Mouse (Mus musculus) urinary bladder, adult 18-20 months (tissue): ENCODE results near the gene Arhgef15.
A peak's percentile ranks its signal among the peaks of the same experiment; 100 is the strongest.

Experiments
- DNase-seq, 2 experiments: peaks; one replicate each; pipeline ENCODE4 v3.0.0; 2022; ENCODE audit warnings: low spot score in 2 of 2, mixed read lengths in 2 of 2

The Arhgef15 gene

DNA sequence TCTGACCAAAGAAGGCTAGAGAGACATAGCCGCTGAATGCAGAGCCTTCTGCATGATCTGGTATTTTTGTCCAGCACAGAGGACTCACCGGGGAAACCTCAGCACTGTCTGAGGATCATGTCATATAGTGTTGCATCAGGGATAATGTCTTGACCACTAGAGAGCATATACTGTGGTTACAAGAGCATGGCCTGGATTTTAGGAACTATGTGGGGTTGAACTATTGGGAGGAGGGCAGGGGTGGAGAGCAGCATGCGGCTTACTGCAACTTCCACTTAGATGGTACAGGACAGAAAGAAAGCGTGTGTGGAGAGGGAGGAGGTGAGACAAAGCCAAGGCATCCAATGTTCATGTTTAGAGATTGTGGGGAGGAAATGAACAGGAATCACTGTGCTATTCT, 42.7 kb downstream of the Arhgef15 start:
- DNase-seq = no peak

DNA sequence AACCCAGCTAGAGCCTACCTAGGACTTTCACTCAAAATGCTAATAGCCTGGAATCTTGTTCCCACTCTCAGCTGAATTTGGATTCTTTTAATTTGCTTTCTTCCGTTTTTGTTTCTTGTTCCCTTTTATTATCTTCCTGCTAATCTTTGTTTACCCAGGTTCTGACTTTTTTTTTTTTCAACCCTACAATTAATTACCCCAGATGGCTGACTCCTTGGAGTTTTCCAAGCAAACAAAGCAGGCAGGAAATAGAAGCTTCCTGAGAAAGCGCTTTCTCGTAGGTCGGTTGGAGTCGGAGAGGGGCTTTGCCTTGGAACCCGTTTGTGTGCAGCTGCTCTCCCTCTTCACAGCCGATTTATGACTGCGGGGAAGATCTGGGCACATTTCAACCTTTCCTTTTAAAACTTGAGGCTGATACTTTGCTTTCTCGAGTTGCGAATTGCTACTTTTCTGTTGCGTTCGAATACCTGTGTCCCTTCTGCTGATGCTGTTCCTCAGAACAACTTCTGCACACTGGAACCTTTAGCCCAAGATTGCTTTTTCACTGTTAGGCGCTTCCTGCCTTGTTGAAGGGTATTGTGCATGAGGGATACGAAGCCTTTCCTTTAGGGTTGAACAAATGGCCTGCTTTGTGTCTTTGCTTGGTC, 45.6 kb downstream of the Arhgef15 start:
- DNase-seq = no peak

DNA sequence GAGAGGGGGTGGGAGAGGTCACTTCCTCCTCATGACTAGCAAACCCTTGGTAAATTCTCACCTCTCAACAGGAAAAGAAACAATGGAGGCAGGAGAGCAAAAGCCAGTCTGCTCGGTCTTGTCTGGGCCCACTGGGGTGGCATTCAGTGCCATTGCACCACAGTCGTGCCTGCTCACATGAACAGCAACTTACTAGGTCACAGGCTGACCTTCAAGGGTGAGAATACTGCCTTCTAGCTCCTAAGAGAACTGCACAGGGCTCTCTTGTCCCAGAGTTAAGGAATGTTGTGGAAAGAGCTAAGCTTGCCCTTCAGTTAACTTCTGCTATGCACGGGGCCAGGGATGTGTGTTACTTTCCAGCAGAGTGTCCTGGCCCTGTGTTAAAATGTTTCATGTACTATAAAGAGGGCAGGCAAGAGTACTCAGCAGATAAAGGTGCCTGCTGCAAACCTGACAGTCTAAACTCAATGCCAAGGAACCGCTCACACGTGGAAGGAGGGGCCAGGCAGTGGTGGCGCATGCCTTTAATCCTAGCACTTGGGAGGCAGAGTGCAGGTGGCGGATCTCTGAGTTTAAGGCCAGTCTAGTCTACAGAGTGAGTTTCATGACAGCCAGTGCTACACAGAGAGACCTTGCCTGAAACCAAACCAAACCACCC, 48.3 kb downstream of the Arhgef15 start:
- DNase-seq = no peak

DNA sequence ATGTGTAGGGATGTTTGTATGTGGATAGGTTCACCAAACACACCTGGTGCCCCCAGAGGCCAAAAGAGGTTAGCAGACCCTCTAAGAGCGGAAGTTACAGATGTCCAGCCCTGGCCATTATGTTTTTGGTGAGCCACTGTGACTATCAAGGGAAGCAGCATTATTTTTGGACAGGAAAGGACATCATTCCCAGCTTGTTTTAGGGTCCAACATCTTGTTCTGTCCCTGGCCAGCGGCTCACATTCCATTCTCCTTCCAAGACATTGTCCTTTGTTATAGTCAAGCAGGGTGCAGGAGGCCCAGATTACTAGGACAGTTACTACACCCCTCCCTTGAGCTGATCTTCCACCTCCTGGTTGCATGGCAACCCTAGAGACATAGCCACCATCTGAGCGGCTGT, 50.0 kb downstream of the Arhgef15 start:
- no peak for DNase-seq

DNA sequence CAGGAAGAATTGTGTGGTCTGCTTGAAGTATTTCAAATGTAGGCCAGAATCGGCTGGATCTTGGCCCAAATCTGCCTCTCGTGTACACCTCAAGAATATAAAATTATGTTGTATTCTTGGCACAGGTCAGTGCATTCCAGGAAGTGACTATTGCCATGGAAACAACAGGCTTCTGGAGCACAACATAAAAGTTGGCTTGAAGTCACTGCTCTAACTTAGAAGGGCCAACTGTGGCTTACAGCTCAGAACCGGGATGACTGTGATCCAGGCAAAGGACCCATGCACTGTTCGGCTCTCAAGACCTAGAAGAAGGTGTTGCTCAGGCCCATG, 50.9 kb downstream of the Arhgef15 start:
- DNase-seq = no peak

DNA sequence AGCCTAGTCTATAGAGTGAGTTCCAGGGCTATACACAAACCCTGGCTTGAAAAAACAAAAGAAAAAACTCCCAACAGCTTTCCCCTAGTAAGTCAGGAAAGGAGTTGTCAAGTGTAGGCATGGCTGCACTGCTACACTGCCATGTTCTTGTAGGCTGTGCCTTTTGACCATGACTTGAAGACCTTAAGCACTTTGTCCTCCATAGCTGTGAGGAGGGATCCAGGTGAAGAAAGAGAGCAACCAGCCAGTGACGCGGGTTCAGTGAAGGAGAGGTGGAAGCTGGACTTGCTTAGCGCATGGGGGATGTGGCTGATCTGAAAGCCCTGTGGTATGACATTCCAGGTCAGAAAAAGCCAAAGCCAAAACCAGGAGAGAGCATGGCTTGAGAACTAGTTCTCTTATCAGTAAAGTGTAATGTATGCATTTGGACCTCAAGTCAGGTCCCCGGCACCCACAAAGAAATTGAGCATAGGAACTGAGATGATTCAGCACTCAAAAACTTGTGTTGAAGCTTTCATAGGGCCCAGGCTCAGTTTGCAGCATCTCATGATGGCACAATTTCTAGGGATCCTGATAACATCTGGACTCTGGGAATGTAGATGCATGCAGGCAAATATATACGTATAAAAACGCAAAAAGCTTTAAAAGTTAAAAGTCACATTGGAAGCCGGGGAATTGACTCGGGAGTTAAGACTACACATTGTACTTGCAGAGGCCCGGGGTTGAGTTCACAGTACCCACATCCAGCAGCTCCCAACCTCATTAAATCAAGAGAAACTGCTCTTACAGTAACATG, 51.4 kb downstream of the Arhgef15 start:
- DNase-seq = no peak

DNA sequence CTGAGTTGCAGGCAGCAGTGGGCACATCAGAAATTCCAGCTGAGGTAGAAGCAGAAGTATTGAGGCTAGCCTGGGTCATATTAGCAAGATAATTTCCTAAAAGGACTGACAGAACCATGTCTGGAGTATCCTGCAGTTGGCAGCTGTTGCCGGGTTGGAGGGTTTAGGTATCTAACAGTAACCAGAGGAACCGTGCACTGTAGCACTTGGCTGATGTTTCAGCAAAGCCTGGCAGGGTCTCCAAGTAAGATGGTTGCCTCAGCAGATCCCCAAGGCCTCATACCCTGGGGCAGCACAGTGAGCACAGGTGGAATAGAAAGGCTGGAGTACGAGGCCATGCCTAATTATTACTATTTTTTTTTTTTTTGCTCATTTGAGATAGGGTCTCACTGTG, 52.1 kb downstream of the Arhgef15 start:
- DNase-seq = no peak

DNA sequence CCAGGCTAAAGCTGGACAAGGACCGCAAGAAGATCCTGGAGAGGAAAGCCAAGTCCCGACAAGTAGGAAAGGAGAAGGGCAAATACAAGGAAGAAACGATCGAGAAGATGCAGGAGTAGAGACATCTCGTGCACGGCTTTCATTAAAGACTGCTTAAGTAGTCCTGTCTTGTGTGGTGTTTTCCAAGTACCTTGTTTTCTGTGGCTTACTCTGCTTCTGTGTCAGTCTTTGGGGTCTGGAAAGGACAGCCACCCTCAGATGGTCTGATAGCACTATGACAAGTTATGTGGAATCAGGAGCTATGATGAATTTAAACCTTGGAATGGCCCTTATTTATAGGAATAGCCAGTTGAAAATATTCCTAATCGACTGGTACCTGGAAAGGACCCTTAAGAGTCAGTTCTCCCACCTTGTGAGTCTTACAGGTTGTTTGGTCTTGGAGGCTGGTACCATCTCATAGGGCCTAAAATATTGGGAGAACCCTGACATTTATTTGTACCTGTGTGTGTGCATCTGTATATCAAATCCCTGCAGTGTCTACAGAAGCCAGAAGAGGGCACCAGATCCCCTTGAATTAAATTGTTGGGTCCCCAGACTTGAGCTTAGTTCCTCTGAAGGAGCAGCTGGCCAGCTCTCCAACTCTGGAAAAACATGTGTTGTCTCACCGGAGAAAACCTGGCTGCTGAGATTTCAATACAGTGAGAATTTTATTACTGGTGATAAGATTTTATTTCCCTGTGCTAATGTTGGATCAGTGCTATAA, 52.7 kb downstream of the Arhgef15 start:
- peak in 1 of 2 experiments; percentile 24 for DNase-seq

DNA sequence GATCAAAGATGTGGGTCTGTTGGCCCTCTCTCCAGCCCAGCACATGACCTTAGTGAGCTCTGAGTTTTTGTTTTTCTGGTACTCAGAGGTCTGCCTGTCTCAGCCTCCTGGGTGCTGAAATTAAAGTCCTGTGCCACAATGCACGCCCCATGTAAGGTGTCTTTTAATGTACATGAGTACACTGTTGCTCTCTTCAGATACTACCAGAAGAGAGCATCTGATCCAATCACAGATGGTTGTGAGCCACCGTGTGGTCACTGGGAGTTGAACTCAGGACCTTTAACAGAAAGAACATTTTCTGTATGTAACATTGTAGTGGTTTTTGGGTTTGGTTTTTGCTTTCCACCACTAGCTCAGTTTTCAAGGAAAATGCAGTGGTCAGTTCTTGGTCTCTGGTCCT, 53.5 kb downstream of the Arhgef15 start:
- DNase-seq = no peak

DNA sequence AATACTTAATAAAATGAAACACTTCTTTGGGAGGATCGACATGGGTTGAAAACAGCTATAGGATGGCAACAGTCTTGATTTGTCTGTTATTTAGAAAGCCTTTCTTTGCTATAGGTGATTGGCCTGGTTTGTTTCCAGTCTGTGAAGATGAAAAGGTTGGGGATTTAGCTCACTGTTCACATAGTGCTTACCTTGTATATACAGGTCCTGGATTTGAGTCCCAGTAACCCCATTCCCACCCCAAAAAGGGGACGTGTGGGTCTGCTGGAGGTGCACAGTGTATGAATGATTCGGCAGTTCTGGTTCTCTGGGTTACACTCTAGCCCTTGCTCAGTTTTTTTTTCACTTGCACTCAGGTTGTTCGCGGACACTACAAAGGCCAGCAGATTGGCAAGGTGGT, 54.5 kb downstream of the Arhgef15 start:
- DNase-seq = no peak

DNA sequence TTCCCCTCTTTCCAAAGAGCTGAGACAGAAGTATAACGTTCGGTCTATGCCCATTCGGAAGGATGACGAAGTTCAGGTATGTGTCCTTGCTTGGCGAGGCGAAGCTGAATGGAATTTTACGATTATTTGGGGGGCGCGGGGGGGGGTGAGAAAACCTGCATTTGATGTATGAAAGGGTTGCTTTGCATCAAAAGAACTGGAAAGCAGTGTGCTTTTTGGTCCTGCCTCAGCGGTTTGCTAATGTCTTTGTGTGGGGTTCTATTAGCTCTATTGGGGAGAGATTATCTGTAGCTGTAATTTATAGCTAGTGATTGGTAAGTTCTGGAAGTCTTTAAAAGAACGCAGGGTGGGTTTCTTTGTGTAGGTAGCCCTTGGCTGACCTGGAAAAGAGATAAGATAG, 54.9 kb downstream of the Arhgef15 start:
- no peak for DNase-seq

DNA sequence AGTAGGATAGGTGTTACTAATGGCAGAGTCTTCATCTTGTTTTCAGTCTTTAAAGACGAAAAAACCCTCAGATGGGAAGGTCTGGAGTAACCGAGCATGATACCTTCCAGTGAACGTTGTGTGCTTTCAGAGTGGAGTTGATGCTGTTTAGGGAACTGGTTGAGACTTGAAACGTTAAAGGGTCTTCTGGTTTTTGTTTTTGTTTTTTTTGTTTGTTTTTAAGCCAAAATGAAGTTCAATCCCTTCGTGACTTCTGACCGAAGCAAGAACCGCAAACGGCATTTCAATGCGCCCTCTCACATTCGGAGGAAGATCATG, 55.3 kb downstream of the Arhgef15 start:
- DNase-seq = no peak

DNA sequence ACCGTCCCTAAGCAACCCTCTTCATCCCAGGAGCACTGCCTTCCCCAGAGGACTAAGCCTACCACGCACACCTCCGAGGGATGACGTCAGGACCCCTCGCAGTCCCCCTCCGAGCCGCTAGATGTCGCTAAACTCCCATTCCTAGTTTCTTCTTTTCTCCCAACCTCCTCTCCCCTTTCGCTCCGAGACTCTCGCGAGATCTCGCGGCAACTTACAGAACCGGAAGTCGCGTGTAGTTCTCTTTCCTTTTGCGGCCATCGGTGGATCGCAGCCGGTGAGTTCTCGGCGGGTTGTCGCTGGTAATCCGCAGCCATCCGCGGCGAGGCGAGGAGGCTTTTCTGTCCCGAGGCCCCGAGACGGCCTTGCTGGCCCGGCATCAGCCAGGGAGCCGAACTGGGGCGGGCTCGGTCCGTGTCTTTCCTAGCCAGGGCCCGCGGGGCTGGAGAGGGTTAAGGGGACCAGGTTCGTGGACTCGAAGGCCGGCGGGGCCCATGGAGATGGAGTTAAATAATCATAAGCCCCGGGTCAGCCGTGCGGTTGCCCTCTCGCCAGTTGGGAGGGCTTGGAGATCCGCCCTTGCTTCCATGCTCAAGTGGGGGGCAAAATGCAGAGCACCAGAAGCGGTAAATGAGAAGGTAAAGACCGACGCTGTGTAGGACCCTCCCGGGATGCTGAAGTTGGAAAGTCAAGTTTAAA, 55.8 kb downstream of the Arhgef15 start, which contains the start of gene Rpl26:
Rpl26 (plus strand) TSS at position 233 of the 696 bp plus-strand sequence.
- DNase-seq = peak; percentile 95 to 98

DNA sequence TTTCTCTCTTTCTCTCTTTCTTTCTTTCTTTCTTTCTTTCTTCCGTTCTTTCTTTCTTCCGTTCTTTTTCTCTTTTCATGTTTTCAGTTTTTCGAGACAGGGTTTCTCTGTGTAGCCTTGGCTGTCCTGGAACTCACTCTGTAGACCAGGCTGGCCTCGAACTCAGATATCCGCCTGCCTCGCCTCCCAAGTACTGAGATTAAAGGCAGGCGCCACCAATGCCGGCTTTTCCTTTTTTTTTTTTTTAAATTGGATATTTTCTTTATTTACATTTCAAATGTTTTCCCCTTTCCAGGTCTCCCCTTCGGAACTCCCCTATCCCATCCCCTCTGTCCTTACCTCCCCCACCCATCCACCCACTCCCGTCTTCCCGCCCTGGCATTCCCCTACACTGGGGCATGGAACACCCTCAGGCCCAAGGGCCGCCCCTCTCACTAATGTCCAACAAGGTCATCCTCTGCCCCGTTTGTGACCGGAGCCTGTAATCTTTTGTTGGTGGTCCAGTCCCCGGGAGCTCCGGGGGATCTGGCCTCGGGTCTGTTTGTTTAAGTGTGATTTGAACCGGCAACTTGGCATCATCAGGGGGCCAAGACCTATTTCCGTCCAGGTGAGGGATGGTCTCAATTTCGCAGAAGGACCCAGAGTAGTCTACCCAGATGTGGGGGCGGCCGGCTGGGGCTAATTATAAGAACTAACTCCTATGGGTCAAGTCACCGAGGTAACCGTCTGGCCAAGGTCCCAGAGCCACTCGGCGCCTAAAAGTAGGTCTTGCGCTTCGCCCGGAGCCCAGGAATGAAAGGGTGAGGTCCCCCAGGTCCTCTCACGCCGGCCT, 56.5 kb downstream of the Arhgef15 start:
- no peak for DNase-seq

DNA sequence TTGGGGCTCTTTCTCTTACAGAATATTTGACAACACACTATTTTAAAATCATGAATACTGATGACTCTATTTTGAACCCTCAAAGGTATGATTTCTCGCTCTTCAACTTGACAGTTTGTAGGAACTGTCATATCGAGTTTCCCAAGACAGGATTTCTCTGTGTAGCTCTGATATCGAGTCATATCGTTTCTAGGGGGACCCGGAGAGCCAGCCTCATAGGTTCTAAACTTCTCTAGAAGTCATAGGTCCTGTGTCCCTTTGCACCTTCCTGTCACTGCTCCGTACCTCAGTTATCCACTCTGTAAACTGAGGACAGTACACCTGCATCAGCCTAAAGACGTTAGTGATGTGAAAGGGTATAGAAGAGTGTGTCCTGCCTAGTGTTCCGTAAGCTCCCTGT, 57.5 kb downstream of the Arhgef15 start:
- DNase-seq = no peak

DNA sequence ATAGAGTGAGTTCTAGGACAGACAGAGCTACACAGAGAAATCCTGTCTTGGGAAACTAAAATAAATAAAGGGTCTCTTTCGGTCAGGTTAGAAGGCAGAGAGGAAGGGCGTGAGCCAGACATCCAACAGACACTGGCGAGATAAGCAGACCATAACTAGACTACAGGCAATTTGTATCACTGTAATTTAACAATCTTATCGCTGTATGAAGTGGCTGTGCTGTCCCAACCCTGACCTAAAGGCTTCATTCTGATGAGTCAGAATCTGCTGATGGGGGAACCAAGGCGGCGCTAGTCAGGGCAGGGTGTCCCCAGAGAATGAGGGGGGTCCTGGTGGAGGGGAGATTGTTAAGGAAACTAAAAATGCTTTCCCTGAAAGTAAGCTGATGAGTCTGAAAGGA, 58.5 kb downstream of the Arhgef15 start:
- DNase-seq = no peak

DNA sequence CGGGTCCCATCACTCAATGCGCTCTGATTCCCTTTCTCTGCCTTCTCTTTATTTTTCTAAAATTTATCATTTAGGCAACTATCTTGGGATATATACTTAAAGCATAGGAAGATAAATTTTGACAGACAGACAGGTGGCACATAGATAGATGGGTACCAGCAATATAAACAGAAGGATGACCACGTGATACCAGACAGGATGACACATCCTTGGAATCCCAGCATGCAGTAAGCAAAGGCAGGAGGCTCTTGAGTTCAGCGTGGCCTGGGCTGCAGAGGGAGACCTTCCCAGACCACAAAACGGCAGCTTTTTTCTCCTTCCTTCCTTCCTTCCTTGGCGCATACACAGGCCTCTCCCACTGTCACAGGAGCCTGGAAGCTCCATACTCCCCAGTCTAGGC, 59.4 kb downstream of the Arhgef15 start:
- no peak for DNase-seq

DNA sequence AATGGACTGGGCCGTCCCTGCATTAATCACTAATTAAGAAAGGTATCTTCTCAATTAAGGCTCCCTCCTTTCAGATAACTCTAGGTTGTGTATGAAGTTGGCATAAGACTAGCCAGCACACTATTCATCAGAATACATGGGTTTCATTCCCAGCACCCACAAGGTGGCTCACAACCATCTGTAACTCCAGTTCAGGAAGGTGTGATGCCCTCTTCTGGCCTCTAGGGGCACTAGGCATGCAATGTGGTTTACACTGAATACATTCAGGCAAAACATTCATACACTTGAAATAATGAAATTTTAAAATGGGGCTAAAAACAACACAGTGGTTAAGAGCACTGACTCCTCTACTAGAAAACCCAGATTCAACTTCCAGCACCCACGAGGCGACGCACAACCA, 60.2 kb downstream of the Arhgef15 start:
- no peak for DNase-seq

DNA sequence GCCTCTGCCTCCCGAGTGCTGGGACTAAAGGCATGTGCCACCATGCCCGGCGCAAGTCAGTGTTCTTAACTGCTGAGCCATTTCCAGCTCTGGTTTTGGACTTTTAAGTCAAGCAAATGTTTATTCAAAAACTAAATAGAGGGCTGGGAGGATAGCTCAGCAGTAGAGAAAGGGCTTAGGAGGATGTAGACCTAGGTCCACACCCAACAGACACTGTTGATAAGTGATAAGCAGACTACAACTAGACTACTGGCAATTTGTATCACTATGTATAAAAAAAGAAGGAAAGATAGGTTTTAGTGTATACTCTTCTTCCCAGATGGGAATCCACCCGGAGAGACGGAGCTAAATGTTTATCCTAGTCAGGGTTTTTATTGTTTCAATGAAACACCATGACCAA, 61.0 kb downstream of the Arhgef15 start:
- no peak for DNase-seq

DNA sequence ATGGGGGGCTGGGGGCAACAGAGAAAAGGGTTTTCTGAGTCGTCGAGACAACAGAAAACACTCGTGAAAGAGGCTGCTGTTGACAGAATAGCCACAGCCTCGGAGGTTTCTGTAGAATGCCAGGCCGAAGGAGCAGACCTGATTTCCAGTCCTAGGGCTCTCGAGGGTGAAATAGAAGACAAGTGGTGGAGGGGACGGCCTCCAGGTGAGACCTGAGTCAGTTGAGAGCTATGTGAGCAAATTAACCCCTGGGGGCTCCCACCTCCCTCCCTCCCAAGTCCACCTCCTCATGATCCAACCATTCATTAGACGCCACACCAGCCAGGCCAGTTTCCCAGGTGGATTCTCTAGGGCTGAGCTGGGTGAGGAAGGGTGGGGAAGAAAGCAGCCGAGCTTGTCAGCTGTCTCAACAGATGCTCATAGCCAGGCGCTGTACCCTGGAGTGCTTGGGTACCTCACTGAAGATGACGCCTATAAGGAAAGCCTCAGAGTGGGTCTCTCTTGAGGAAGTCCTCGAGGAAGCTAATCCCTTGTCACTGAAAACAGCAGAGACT, 63.3 kb downstream of the Arhgef15 start:
- DNase-seq = no peak
